Mouse (Mus musculus) kidney, adult 2 months (tissue): ENCODE measurements around the gene Hsd11b2.

Experiments
- CTCF ChIP-seq: fragments of 200-500 bp; conservative IDR thresholded peaks from 2 replicates; pipeline ENCODE4 v1.5.1; 2011; ENCODE audit warnings: low read depth, mild to moderate bottlenecking, control low read depth, low read length, moderate library complexity, mixed read lengths; ENCODE audit not compliant: insufficient read depth, insufficient read length
- POLR2A ChIP-seq: fragments of 200-500 bp; IDR thresholded peaks from one replicate; pipeline ENCODE4 v1.6.1; 2011; ENCODE audit warnings: low read depth, low read length, control low read depth

DNA sequence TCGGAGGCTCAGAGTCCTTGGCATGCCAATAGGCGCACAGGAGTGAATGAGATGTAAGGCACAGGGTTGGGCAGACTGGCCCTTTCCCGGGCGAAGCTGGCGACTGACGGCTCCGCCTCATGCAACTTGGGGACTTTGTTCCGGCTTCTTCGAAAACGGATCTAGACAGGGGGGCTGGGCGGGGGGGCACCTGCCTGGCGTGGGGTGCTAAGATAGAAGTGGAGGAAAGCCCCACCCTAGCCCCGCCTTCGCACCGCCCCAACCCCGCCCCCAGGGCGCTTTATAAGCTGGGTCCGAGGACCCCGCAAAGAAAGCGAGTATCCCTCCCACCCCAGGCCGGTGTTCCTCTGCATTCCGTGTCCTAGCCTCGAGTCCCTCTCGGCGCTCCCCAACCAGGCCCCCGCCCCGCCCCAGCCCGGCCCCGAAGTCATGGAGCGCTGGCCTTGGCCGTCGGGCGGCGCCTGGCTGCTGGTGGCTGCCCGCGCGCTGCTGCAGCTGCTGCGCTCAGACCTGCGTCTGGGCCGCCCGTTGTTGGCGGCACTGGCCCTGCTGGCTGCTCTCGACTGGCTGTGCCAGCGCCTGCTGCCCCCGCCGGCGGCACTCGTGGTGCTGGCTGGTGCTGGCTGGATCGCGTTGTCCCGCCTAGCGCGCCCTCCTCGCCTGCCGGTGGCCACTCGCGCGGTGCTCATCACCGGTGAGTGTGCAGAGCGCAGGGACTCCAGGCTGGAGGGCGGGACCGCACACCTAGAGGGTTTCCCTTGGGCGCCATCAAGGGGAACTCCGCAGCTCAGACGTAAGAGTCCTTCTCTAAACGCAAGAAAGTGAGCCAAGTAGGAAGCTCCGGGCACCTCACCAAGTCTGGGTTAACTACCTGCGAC is at the start of gene Hsd11b2:
- TF ChIP-seq POLR2A (no peak), CTCF (no peak)
